Mouse (Mus musculus): ENCODE measurements around the gene Aipl1.

Gene Aipl1

DNA sequence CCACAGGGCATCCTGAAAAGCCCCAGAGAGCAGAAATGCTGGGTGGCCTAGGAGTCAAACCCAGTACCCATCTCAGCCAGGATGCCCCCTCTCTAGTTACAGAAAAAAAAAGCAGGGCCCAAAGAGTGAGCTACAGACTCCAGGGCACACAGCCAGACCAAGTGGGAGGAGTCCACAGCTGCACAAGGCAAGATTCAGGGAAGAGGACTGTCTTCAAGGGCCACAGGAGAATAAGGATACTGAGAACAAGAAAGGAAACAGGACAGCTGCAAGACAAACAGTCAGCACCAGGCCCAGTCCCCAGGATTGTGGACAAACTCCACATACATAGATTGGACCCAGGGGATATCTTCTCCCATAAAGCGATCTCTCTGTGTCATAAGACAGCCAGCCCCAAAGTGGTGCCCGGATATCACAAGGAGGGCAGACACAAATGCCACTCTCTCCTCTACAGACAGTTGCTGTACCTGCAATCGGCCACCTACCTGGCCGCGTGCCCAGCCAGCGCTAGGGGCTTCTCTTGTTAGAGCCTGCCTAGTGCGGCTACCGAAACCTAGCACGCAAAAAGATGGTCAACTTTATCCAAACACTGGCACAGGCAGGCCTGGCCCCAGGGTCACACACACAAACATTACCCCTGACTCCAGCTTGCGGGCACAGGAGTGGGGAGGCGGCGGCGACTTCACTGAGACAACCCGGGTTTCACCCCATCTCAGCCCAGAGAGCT lies 13.0 kb upstream of the Aipl1 start:
- no peak for DNase-seq (ENCODE audit: low spot score)

DNA sequence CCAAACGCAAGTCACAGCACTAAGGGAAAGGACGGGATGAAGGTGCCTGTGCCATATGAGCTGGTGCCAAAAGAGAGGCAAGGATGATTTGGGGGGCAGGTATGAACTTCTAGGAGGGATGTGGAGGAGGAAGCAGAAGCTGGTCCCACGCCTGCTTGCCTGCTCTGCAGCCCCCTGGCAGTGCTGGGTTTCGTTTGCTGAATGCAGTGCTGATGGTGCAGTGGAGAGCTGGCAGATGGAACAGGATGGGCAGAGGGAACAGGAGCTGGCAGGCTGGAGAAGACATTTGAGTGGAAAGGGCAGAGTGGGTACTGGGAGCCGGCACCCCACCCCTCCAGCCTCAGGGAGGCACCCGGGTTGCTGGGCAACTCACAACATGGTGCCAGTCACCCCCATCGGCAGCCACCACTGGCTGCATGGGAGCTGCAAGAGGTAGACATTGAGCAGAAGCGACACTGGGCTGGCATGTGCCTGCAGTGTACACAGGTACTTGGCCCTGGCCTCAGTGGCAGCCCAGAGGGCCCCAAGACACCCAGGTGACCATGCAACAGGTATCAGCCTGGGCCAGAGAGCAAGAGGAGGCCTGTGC lies 12.0 kb upstream of the Aipl1 start:
- no peak for DNase-seq (ENCODE audit: low spot score)

DNA sequence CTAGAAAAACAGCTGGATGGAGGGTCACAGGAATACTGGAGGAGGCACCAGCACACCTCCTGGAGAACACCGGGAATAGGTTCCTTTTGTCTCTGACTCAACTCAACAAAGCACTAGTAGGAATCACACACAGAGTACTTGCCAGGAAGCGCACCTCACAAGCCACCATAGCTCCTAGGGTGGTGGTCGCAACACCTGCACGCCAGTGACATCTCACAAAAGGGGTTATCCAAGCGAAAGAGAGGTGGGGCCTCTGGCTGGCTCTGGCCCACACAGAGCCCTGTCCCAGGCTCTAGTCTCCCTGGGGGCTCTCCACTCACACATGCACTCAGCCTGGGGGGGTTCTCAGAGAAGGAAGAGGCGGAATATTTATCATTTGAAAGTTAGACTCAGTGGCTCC lies 11.4 kb upstream of the Aipl1 start:
- no peak for DNase-seq (ENCODE audit: low spot score)

DNA sequence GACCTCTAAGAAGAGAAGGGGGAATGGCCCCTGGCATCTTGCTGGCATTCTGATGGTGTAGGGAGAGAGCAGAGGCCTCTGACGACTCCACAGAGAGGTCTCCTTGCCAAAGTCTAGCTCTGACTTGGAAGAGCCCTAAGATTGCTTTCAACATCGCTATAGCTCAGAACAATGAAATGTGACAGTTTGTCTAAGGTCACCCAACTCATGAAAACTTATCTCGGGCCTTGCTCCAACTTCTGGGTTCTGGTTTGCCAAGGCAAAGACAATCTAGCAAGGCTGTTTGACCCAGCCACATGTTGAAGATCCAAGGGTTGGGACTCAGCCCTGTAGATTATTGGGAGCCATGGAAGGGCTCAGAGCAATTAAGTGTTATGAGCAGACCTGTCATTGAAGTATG lies 6.9 kb upstream of the Aipl1 start:
- DNase-seq (ENCODE audit: low spot score) = no peak

DNA sequence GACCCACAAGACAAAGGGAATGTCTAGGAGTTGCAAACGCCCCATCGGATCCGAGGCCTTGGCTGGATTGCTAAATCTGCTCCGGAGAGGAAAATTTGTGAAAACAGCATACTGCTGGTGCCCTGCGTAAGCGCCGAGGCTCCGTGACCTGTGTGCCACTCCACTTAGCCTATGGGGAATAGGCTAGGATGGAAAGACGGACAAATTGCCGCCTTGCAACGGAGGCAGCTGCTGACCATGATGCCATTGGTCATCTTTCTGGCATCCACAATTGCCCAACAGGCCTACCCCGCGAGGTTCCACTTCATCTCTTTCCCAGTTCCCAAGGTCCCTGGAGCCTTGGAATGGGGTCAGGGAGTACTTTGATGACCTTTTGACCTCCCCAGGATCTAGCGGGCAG lies 5.3 kb upstream of the Aipl1 start:
- no peak for DNase-seq (ENCODE audit: low spot score)

DNA sequence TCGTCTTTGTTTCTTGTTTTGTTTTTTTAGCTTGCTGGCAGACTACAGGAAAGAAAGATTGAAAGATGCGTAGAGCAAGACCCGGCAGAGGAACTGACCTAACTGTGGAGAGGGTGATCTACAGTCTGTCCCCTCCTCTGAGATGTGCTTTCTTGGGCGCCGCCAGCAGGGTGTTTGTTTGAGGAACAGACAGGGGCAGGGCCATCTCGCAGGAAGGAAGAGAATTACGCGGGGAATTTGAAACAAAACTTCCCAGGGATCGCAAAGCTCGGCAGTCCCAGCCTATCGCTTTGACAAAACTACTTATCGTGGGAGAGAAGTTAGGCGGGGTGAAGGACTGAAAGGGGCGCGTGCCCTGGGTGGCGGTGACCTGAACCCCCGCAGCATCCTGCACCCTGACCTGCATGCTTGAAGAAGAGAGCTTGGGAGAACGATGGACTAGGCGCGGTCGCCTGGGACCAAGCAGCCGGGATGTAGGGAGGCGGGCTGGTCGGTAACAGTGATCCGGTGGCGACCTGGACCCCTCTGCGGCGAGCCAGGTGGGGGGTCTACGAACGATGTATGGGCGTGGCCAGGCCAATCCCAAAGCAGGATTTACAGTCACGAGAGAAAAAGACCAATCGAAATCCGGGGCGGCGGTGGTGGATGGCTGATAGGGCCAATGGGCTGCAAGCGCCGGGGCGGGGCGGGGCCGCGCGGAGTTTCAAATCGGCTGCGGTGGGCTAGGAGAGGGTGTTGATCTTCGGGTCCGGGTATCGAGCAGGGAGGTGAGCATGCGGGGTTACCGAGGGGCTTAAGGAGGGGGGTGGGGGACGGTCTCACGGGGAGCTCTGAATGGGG lies 4.7 kb upstream of the Aipl1 start, which contains the start of gene Pimreg:
Gene Pimreg, plus strand, starts transcription at position 265 of the 840 bp plus-strand sequence.
- peak; percentile 73 for DNase-seq (ENCODE audit: low spot score)

DNA sequence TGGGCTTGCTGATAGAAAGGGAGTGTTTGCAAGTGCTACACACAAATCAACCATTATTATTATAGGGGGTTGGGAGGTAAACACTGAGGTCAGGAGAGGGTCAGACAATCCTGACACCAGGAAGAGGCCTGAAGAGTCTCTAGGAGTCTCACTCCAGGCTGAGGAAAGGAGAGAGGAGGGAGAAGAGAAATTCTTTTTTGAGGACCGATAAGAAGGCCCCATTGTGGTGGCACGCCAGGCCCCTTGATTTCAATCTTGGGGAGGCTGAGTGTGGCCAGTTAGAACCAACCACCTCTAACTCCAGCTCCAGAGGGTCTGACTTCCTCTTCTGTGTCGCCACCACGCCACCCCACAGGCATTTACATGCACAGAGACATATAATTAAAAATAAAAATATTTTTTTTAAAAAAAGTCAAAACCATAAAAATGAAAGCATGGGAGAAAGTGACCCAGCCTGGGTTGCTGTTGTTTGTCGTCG lies 4.0 kb upstream of the Aipl1 start:
- no peak for DNase-seq (ENCODE audit: low spot score)

DNA sequence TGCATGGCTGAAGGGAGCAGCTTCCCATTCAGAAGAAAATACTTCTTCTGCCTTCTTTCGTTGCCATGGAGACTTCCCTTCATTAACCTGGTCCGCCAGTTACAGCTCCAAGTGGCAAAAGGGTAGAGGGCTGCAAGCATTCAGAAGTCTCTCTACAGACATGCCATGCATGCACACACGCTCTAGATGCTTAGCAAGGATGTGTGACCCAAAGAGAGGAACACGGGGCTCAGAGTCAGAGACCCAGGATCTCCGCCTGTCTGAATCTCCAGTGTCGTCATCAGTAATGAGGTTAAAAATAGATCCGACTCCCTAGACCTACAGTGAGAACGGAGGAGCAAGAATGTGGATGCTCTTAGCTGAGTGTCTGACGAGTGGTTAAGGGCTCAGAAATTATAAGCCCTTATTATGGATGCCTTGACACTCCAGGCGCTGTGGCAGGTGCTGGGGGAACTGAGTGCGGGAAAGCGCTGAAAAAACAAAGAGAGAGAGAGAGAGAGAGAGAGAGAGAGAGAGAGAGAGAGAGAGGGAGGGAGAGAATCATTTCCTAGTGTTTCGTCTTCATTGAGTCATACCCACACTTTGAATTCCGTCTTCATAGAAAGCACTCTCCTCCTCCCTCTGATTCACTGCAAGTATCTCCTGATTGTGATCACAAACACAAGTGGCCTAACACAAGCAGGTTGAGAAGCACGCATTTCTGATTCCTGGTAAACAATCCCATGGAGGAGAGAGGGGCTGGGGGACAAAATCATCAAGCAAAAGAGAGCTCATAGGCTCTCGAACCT lies 2.5 kb upstream of the Aipl1 start:
- DNase-seq (ENCODE audit: low spot score) = no peak

DNA sequence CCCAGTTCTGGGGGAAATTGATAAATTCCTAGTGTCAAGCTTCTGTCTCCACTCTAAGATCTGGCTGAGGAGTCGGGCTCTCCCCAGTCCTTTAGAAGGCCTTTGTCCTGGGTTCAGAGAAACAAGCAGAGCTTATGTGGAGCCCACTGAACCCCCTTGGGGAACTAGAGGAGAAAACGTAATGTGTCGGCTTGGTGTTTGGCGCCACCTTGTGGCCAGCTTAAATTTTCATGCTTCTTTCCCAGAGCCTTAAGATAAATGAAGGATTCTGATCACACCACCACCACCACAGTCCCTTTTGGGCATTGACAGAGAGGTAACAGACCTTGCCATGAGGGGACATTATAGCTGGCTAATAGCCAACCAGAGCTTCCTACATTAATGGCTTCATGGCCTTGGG lies 687 bp upstream of the Aipl1 start:
- DNase-seq (ENCODE audit: low spot score) = peak; percentile 73

DNA sequence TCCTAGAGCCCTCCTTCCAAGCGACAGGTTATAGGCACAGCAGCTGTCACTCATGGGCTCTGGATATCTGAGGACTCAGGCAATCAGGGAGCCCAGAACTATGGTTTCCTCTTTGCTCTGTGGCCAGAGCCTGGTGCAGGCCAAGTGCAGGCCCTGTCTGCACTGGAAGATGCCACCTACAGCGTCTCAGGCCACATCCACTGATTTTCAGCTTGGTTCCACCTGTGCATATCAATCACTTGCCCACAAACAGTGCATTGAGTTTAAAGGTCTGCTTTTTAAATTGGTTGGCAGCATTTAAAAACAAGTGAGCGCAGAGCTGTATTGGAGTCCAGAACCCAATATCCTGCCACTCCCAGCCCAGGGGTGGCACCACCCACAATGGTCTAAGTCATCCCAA lies 4.7 kb downstream of the Aipl1 start:
- no peak for DNase-seq (ENCODE audit: low spot score)

DNA sequence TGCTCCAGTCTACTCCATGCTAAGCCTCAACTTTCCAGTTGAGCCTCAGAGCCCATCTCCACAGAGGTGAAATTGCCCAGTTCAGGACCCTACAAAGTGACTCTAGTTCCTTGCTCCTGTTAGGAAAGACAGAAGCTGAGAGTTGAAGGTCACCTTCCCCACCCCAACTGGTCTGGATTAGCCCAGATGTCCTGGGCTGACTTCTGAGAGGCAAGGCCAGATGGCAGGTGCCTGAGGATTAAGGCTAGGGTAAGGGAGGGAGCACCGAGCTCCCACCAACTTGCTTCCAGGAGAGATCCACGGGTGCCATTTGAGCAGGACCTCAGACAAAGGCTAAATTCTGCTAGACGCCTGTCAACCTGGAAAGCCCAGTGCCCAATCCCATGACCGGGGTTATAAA lies 5.2 kb downstream of the Aipl1 start:
- DNase-seq (ENCODE audit: low spot score) = no peak

DNA sequence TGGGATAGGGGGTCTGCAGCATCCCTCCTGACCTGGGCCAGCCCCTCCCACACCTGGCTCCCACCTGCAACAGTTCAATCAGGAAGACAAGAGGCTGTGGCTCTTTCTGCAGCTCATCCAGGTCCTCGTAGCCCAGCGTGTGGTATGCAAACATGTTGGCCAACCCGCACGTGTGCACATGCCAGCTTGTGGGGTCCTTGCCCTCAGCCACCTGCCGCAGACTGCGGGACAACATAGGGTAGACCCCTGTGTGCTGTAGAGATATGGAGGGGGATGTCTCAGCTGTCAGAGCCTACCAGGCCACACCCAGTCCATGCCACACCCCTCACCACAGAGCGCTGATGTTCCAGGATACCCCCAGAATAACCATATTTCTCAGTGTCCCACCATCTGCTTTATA lies 6.0 kb downstream of the Aipl1 start:
- no peak for DNase-seq (ENCODE audit: low spot score)

DNA sequence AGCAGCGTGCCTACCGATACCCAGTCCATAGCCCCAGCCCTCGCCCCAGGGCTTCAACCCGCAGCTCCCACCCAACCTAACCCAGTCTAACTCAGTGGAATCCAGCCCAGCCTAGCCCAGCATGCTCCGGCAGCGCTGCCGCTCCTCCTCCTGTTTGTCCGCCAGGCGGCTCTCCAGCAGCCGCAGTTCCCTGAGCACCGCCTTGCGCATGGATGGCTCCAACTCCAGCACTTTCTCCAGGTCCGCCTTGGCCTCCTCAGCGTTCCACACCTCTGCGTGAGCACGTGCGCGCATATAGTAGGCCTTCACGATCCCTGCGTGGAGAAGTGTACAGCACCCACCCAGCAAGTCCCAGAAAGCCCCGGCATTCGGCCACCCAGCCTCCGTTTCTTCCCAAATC lies 8.2 kb downstream of the Aipl1 start:
- DNase-seq (ENCODE audit: low spot score) = no peak

DNA sequence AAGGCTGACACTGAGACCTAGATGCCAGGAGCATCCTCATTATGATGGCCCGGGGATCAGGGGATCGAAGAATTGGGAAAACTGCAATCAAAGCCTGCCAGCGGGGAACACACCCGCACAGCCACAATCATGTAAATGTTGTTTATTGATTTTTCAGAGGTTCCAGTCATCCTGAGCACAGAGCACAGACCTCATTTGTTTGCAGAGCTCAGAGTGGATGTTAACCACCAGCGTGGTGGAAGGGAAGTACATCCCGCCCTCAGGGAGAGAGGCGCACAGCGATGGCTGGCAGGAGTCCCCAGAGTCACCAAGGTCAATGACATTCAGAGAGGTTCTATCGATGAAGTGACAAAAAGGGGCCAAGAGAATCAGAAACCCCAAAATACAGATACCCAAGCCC lies 9.5 kb downstream of the Aipl1 start:
- DNase-seq (ENCODE audit: low spot score) = no peak

DNA sequence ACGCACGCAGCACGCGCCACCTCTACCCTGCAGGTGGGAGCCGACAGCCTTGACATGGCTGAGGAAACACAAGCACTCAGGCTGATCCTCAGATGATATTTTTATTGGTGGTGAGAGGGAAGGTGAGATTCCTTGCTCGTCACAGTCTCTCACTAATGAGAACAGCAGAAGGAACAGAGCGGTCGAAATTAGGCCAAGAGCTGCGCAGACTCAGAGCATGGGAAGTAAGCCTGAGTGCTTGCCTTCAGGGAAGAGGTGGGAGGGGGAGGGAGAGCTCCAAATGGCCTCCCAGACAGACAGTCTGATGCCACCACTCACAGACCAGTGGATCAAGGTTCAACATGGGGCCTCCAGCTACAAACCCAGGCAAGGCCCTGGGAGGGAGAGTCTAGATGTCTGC lies 10.8 kb downstream of the Aipl1 start:
- DNase-seq (ENCODE audit: low spot score) = no peak

DNA sequence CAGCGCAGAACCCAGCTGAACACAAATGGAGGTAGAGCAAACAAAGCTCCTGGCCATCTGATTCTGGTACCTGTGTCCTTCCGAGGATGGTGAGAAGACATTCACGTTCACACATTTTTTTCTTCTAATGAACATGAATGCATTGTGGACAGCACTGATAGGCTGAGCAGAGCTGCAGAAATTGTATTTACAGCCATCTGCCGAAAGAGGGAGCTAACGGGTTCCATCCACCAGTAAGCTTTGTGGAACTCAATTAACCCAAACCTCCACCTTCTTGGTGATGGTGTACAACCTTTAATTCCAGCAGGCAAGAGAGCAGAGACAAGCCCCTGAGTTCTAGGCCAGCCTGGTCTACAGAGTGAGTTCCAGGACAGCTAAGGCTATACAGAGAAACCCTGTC lies 11.5 kb downstream of the Aipl1 start:
- no peak for DNase-seq (ENCODE audit: low spot score)

DNA sequence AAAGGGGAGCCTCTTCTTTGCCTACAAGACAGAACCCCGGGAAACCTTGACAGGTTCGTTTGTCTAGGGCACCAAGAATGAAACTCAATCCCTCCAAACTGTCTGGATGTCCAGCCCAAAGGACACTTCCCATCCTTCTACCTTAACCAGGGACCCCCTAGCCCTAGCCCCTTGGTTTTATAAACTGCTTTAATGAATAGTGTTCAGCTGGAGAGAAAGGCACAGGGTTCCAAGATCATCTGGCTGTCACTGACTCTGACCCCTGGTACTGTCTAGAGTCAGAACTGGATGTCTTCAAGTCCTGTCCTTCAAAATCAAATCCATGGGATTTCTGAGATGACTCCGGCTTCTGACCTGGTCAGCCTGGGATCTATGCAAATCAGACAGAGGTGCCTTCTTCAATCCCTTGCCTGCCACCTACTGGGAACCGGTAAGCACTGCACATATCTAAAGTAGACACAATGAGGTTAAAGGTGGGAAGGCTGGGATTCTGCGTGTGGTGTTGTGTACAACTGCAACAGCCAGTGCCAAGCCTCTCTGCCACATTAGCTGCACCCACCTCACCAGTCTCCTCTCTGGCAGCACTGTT lies 13.0 kb downstream of the Aipl1 start:
- DNase-seq (ENCODE audit: low spot score) = peak; percentile 60

DNA sequence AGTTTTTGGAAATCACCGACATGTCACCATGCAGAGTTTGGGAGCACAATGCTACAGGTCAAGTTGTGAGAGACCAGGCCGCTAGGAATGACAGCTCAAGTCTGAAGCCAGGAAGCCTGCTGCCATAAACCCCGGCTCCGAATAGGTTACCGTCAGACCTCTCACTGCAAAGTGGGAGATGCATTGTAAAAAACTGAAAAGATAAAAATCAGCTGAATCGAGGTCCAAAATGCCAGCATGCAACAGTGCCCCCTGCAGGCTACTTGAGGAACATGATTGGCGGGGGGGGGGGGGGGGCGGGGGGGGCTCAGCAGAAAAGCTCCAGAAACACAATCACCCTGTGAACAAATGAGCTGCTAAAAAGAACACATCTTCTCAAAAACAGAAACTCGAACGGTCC lies 13.7 kb downstream of the Aipl1 start:
- no peak for DNase-seq (ENCODE audit: low spot score)

DNA sequence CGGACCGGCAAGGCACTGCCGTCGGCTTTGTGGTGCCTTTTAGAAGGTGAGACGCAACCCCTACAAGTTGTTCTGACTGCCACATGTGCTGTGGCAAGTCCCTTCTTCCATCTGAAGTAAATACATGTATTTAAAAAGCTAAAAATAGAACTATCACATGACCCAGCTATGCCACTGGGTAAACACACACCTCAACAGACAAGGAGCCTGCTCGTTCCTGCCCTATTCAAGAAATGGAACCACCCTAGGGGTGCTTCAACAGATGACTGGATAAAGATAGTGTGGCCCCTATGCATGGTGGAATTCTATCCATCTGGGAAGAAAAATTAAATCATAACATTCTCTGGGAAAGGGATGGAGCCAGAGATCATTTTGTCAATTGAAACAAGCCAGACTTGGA lies 14.5 kb downstream of the Aipl1 start:
- DNase-seq (ENCODE audit: low spot score) = no peak

DNA sequence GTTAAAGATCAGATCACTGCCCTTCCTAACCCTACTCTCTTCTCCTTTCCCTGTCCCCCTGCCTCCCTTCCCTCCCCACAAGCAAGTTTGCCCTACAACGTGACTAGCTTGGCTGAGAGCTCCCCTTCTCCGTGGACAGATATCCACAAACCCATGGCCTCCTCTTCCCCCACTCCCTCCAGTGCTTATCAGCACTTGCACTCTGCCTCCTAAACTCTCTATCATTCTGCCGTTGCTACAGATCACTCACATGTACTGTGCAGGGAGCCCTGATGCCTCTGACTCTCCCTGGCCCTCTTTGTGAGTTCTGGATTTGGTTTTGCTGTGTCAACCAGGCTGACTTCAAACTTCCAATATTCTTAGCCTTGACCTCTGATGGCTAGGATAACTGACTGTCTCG lies 16.3 kb downstream of the Aipl1 start:
- no peak for DNase-seq (ENCODE audit: low spot score)

DNA sequence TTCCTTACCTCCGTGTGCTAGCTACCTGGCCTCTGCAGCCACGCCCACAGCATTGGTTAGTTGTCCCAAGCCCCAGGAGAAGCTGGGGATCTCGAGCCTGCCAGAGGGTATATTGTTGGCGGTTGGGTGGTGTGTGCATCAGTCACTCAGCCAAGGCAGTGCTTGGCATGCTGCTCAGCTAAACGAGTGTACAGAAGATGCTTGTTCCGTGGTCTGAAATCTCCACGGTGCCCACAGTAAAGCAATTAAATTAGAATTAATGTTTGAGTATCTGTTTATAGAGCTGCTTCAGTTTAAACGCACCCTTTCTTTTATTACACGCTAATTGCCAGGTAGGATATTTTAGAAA lies 20.1 kb downstream of the Aipl1 start:
- DNase-seq (ENCODE audit: low spot score) = no peak
